Mouse (Mus musculus) G1E (cell line): ENCODE results near the gene Cat.

Source experiments
- CTCF ChIP-seq: IDR thresholded peaks from 2 replicates; pipeline ENCODE4 v1.5.1; 2012; ENCODE audit warnings: low read depth, low read length, inconsistent platforms, mixed read lengths
- GATA1 ChIP-seq: IDR thresholded peaks from 2 replicates; pipeline ENCODE4 v1.6.1; 2012; ENCODE audit warnings: borderline replicate concordance, low read length, inconsistent platforms, mixed read lengths
- GATA2 ChIP-seq: IDR thresholded peaks from 2 replicates; pipeline ENCODE4 v1.6.1; 2012; ENCODE audit warnings: low read depth, low read length, inconsistent platforms, borderline replicate concordance
- POLR2AphosphoS5 ChIP-seq: IDR thresholded peaks from 2 replicates; pipeline ENCODE4 v1.6.1; 2012; ENCODE audit warnings: low read depth, low read length, inconsistent platforms; ENCODE audit not compliant: insufficient replicate concordance
- TAL1 ChIP-seq: conservative IDR thresholded peaks from 2 replicates; pipeline ENCODE4 v1.6.1; 2012; ENCODE audit warnings: low read depth, low read length, inconsistent platforms, mixed read lengths

DNA sequence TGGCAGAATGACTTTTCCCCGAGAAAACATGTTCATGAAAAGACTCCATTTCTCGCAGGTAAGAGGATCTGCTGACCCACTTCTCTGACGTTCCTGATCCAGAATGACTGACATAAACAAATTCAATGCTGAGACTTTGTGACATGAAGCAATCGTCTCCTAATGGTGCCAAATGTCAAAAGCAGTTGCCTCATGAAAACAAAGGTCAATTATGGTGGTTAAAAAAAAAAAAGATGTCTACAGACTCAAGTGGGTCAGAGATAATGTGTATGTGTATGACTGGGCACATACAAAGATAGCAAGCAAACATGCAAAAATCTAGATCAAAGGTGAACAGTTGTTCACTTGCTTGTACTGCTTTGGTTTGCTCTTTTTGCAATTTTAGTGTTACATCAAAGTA is 8.9 kb upstream of the Cat start:
- TF ChIP-seq CTCF (no peak), TAL1 (no peak), POLR2AphosphoS5 (no peak), GATA1 (no peak), GATA2 (no peak)
